Mouse (Mus musculus) lung, adult 2 months (tissue): ENCODE measurements around the gene Dcaf12. TPM values are rescaled to one million over a fixed set of nuclear protein-coding genes. Genes with fewer than 3 reads are reported as not detected.

ENCODE experiments used
- DNase-seq: peaks from one replicate; pipeline ENCODE4 v3.0.0; 2022
- H3K4me1 ChIP-seq: fragments of 200-500 bp; 2 replicates; pipeline ENCODE4 v1.6.1; 2011; ENCODE audit warnings: low read length; ENCODE audit not compliant: control insufficient read depth, insufficient read depth
- H3K4me3 ChIP-seq: fragments of 200-500 bp; replicated peaks from 2 replicates; pipeline ENCODE3; 2011; ENCODE audit warnings: low read depth, mild to moderate bottlenecking, control low read depth, low read length; ENCODE audit errors: extremely low read depth
- CTCF ChIP-seq: fragments of 200-500 bp; IDR thresholded peaks from 2 replicates; pipeline ENCODE4 v1.5.1; 2011; ENCODE audit warnings: mild to moderate bottlenecking, low read length, control low read depth; ENCODE audit not compliant: insufficient read depth
- POLR2A ChIP-seq: fragments of 200-500 bp; IDR thresholded peaks from 2 replicates; pipeline ENCODE4 v1.6.1; 2011; ENCODE audit warnings: low read depth, mild to moderate bottlenecking, control low read depth, low read length, borderline replicate concordance; ENCODE audit errors: extremely low read depth
- WGBS: fragments of 180-500 bp; shearing (Covaris S2); methylation state at CpG from one replicate; pipeline ENCODE4 v1.1.7; 2018; 5-methylcytosine and 5-hydroxymethylcytosine counted together
- polyA plus RNA-seq: library from polyadenylated mRNA; depleted of rRNA; stranded (reverse); fragments of >200 nt; gene quantifications from 2 replicates; pipeline ENCODE4 v1.2.3, GENCODE M21; 2012

Dcaf12 gene
- polyA plus RNA-seq, 1 experiment: 28.3 TPM

- Histone ChIP-seq H3K4me3 (no peak overlapping the region), H3K4me1 (no peaks in the 10 kb centered on the region)
- TF ChIP-seq CTCF (no peak), POLR2A (no peak)
- no peak for DNase-seq
- WGBS: 65% methylated on average over 7 of the region's 7 CpGs
These were observed 24.9 kb downstream of the Dcaf12 start for GRCm38 (mm10) chr4:41289802-41290201.

DNA sequence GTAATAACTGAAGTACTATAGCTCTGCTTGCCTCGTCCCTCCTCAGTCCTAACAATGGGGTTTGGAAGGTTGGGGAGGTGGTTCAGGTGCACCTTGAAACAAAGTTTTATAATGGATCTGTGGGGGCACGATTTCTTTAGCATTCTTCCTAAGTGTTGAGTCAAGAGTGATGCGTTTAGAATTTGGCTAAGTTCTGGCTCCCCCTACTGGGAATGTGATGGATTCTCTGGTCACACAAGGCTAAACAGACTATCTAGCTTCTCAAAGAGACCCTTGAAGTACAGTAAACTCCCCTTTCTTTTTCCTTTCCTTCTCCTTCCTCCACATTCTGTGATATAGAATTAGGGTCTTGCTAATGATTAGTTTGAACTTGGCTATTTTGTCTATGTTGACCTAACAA is 28.3 kb downstream of the Dcaf12 start:
- DNase-seq: no peak
- 8% methylated on average over 3 of the region's 3 CpGs for WGBS
- no peak overlapping the region for H3K4me3 ChIP-seq
- no peaks in the 10 kb centered on the region; the same call in 1 of the 2 replicates for H3K4me1 ChIP-seq
- TF ChIP-seq POLR2A (no peak), CTCF (peak; percentile 38; the same call in 1 of the 2 replicates)

DNA sequence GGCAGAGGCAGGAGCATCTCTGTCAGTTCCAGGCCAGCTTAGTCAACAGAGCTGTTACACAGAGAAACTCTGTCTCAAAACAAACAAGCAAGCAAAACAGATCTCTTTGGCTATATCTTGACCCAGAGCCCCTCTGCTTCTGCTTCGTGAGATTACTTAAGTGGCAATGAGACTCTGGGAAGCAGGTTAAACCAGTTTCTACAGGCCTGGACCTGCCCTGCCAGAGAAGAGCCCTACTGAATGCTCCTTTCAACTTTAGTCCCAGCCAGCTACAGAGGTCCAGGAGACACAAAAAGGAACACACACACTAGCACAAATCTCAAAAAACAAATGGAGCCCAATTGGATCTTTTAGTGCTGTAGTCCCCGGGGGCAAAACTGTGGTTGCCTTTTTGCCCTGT is 30.6 kb downstream of the Dcaf12 start:
- no peak for TF ChIP-seq POLR2A
- peak; percentile 18 for DNase-seq
- 59% methylated on average over 2 of the region's 2 CpGs for WGBS
- Histone ChIP-seq H3K4me1 (no peaks in the 10 kb centered on the region; the same call in 1 of the 2 replicates), H3K4me3 (no peak overlapping the region)

- 59% methylated on average over 5 of the region's 5 CpGs for WGBS
- no peak overlapping the region for H3K4me3 ChIP-seq
These were observed 38.8 kb downstream of the Dcaf12 start for GRCm38 (mm10) chr4:41275927-41276326.

DNA sequence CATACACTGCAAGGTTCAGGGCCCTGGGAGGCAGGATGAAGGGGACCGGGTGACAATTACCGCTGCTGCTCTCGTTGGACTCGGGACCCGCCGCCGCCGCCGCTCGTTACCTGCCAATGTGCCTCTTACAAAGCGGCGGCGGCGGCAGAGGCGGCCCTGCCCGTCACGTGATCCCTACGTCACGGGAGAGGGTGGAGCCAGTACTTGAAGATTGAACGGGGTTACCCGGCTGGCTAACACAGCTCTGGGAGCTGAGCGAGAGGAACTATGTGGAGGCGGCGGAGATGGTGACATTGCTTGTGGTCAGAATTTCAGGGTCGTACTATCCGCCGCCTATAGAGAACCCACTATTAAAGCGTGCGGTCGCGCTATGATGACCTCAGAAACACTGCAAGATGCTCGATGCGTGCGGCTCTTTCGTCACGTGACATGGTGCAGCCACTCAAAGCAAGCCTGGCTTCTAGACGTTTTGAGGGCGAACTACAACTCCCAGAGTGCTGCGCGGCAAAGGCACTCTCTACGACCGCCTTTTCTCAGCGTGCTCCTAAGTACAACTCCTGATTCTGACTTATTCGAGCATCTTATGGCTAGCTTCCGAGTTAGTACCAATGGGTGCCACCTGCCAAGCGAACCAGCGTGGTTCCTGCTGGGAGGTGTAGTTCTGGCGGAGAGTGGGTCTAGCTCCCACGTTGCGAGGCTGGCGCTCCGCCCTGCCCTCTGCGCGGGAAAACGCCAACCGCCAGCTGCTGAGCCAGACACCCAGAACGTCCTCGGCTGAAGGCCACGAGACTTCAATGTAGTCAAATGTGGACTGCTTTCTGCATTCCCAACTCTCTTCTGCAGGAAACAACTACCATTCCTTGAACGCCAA is 39.5 kb downstream of the Dcaf12 start, which contains the start of gene Ubap2:
Ubap2 (minus strand) TSS at position 165 of the 871 bp plus-strand sequence.
- under 1% methylated on average over 60 of the region's 60 CpGs for WGBS
- no peak for TF ChIP-seq CTCF
- TF ChIP-seq POLR2A: no peak
- peak; percentile 98 for DNase-seq
- H3K4me3 ChIP-seq: peak within 1 kb of the TSS; percentile 97
- H3K4me1 ChIP-seq: peaks cover 4% of the 10 kb centered on the region; the same call in 1 of the 2 replicates

More at GRCm38 (mm10) chr4:41275927-41276326, 38.8 kb downstream of the Dcaf12 start:
- DNase-seq: no peak
- peaks cover 4% of the 10 kb centered on the region; the same call in 1 of the 2 replicates for H3K4me1 ChIP-seq
- TF ChIP-seq CTCF (no peak), POLR2A (no peak)

- H3K4me3 ChIP-seq: peak overlapping the region; percentile 97
- H3K4me1 ChIP-seq: peaks cover 4% of the 10 kb centered on the region; the same call in 1 of the 2 replicates
- no peak for DNase-seq
- TF ChIP-seq POLR2A (no peak), CTCF (no peak)
- whole genome bisulfite sequencing: 1% methylated on average over 17 of the region's 18 CpGs
These were observed 40.2 kb downstream of the Dcaf12 start for GRCm38 (mm10) chr4:41274377-41274979.

DNA sequence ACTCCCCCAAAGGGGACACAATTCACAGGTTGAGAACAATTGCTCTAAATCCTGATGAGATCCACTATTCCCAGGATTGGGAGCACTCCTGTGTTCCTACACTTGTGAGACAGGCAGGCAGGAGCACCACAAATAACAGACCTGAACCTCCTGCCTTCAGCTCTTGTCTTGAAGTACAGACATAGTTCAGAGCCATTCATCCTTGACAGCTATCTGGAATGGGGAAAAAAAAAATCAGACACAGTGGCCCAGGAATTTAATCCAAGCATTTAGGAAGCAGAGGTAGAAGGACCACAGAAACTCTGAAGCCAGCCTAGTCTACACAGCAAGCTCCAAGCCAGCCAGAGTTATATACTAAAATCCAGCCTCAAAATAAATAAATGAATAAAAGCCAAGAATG is 46.6 kb downstream of the Dcaf12 start:
- Histone ChIP-seq H3K4me3 (no peak overlapping the region), H3K4me1 (no peaks in the 10 kb centered on the region)
- no peak for DNase-seq
- TF ChIP-seq CTCF: no peak

DNA sequence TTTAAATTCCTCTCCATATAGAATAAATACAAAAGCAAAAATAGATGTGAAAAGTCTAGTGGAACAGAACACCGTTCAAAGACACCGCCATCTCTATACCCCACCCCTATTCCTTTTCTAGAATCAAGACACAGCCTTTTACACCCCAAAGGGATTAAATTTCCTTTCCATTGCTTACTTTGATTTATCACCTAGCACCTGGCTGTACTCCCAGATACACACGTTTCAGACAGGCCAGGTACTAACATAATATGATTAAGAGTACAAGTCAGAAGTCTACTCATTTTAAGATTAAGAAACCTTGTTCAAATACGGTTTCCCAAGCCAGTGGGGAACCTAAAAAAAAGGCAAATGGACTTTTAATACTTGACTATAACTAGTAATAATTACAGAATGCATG is 48.3 kb downstream of the Dcaf12 start:
- 61% methylated on average over 4 of the region's 4 CpGs for WGBS
- Histone ChIP-seq H3K4me1 (no peaks in the 10 kb centered on the region), H3K4me3 (no peak overlapping the region)
- no peak for DNase-seq
- TF ChIP-seq CTCF (no peak), POLR2A (no peak)

DNA sequence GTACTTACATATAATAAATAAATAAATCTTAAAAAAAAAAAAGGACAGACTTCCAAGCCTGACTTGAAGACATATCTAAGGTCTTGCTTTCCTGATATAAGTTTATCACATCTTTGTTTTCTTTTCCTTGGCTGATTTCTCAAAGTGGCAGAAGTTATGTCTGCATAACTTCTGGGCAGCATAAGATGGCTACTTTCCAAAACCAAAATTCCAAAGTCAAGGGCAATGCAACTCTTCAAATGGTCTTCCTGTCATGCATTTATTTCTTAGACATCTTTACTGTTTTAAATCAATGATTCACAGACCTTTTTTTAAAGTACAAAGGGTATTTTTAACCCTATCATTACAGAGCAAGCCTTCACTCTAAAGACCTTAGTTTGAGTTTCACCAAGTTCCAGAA is 54.0 kb downstream of the Dcaf12 start:
- TF ChIP-seq CTCF (no peak), POLR2A (no peak)
- Histone ChIP-seq H3K4me1 (no peaks in the 10 kb centered on the region; the same call in 1 of the 2 replicates), H3K4me3 (no peak overlapping the region)
- DNase-seq: no peak
